In genomic region chr4:41774506-41774905, GRCm38 (mm10) we compare ENCODE assay signal across 13 mouse cellular contexts. TPM values are rescaled to one million over a fixed set of nuclear protein-coding genes. Genes with fewer than 3 reads are reported as not detected.
DNase-seq lines count a peak whose midpoint lies in the region; ATAC-seq and TF ChIP-seq lines count a peak whose summit lies in the region.
"Not testable (repeated sequence)": the region's sequence is repeated elsewhere in the genome, so short reads cannot be mapped to it uniquely, and the experiment has no call there.
"Had no signal": no experiment of that assay in that cellular context is flagged by ENCODE, and none has a peak within 500 bp of the region (broad histone marks: within the 10 kb centered on the region; RNA-seq: fewer than 3 reads in every experiment).

No protein-coding gene starts in this region.

- TF ChIP-seq POLR2A in CH12.LX (IDR thresholded peaks at IDR 0.05; ENCODE audit: low read depth, low read length); heart, adult 2 months (IDR thresholded peaks at IDR 0.05; ENCODE audit: insufficient read depth, low read depth, low read length): not testable (repeated sequence)

- peak overlapping the region; percentile 68 for H3K27ac ChIP-seq in CH12.LX (ENCODE audit: insufficient read depth, low read depth)
- not testable (repeated sequence) for H3K27ac ChIP-seq in embryonic facial prominence, embryonic 14.5 days (replicated peaks; ENCODE audit: low read depth, low read length); midbrain, embryonic 11.5 days (ENCODE audit: low read depth, low read length)
- H3K27ac ChIP-seq in heart, adult 2 months, result peak overlapping the region; percentile 59
- H3K27ac ChIP-seq in hindbrain, embryonic 13.5 days, result peak overlapping the region; percentile 78
- H3K27ac ChIP-seq in kidney, embryonic 15.5 days, result peak overlapping the region; percentile 58
- 0 out of 2 replicates have a peak overlapping the region, but pooled peaks have one; percentile 19 for H3K27ac ChIP-seq in liver, embryonic 11.5 days (ENCODE audit: low read depth, low read length)
- H3K27ac ChIP-seq in neural tube, embryonic 15.5 days (replicated peaks), result peak overlapping the region; percentile 83

- not testable (repeated sequence) for H3K79me2 ChIP-seq in CH12.LX (replicated peaks; ENCODE audit: control insufficient read depth, extremely low read depth, insufficient read depth, poor library complexity, severe bottlenecking); heart, adult 2 months (replicated peaks; ENCODE audit: control insufficient read depth, insufficient read depth, low read length)

- dilution Hi-C loops in CH12.LX (cut with MboI; ENCODE audit: extremely low pct_ligation_motif_present, extremely low pct_unique_long_range_greater_than_20kb, low sequenced_read_pairs), result not testable (repeated sequence)

- H3K9me3 ChIP-seq in CH12.LX (replicated peaks; ENCODE audit: low read length); embryonic facial prominence, embryonic 14.5 days (ENCODE audit: control insufficient read depth, low read length); hindbrain, embryonic 13.5 days; kidney, embryonic 15.5 days (replicated peaks); liver, embryonic 11.5 days (ENCODE audit: control insufficient read depth, low read length); midbrain, embryonic 11.5 days (ENCODE audit: control insufficient read depth, low read length); neural tube, embryonic 15.5 days (replicated peaks): not testable (repeated sequence)

- peak overlapping the region; percentile 37 to 51 (median 45) for H3K4me3 ChIP-seq in CH12.LX (replicated peaks in 1 of 3; ENCODE audit: low read depth in 2 of 3, low read length in 2 of 3, poor library complexity in 1 of 3)
- H3K4me3 ChIP-seq in embryonic facial prominence, embryonic 14.5 days (ENCODE audit: low read depth, low read length), result peak overlapping the region; percentile 37; the same call in 1 of the 2 replicates
- H3K4me3 ChIP-seq in heart, adult 2 months, result not testable (repeated sequence)
- peak overlapping the region; percentile 47 for H3K4me3 ChIP-seq in hindbrain, embryonic 13.5 days
- peak overlapping the region; percentile 46 for H3K4me3 ChIP-seq in kidney, embryonic 15.5 days (replicated peaks)
- peak overlapping the region; percentile 44; the same call in 1 of the 2 replicates for H3K4me3 ChIP-seq in liver, embryonic 11.5 days (ENCODE audit: low read depth, low read length)
- H3K4me3 ChIP-seq in midbrain, embryonic 11.5 days (ENCODE audit: low read depth, low read length), result peak overlapping the region; percentile 34; the same call in 1 of the 2 replicates
- H3K4me3 ChIP-seq in neural tube, embryonic 15.5 days (replicated peaks), result peak overlapping the region; percentile 48

- H3K9ac ChIP-seq in CH12.LX (ENCODE audit: insufficient read depth, low read depth), result peak overlapping the region; percentile 61; the same call in 1 of the 2 replicates
- peak overlapping the region; percentile 43; the same call in 1 of the 2 replicates for H3K9ac ChIP-seq in embryonic facial prominence, embryonic 14.5 days (ENCODE audit: low read depth, low read length)
- not testable (repeated sequence) for H3K9ac ChIP-seq in heart, adult 2 months (ENCODE audit: low read depth, low read length); kidney, embryonic 15.5 days; liver, embryonic 11.5 days (ENCODE audit: low read depth, low read length); midbrain, embryonic 11.5 days (ENCODE audit: low read length)
- H3K9ac ChIP-seq in hindbrain, embryonic 13.5 days, result peak overlapping the region; percentile 63; the same call in 1 of the 2 replicates
- H3K9ac ChIP-seq in neural tube, embryonic 15.5 days (replicated peaks), result peak overlapping the region; percentile 36; the same call in 1 of the 2 replicates

- not testable (repeated sequence) for H3K27me3 ChIP-seq in CH12.LX (replicated peaks); embryonic facial prominence, embryonic 14.5 days (replicated peaks; ENCODE audit: control insufficient read depth, insufficient read depth, low read length); heart, adult 2 months (ENCODE audit: control insufficient read depth, insufficient read depth, low read length); hindbrain, embryonic 13.5 days; kidney, embryonic 15.5 days; liver, embryonic 11.5 days (replicated peaks; ENCODE audit: control insufficient read depth, insufficient read depth, low read length); midbrain, embryonic 11.5 days (ENCODE audit: control insufficient read depth, insufficient read depth, low read length); neural tube, embryonic 15.5 days (replicated peaks)

- peak overlapping the region; percentile 64; the same call in 1 of the 2 replicates for H3K4me2 ChIP-seq in CH12.LX (ENCODE audit: insufficient read depth, low read depth, poor library complexity, severe bottlenecking)
- H3K4me2 ChIP-seq in embryonic facial prominence, embryonic 14.5 days (ENCODE audit: low read depth, low read length), result peak overlapping the region; percentile 49
- H3K4me2 ChIP-seq in hindbrain, embryonic 13.5 days, result peak overlapping the region; percentile 53
- H3K4me2 ChIP-seq in kidney, embryonic 15.5 days, result peak overlapping the region; percentile 57
- H3K4me2 ChIP-seq in liver, embryonic 11.5 days, result peak overlapping the region; percentile 49
- peak overlapping the region; percentile 37 for H3K4me2 ChIP-seq in midbrain, embryonic 11.5 days
- peak overlapping the region; percentile 63 for H3K4me2 ChIP-seq in neural tube, embryonic 15.5 days

- intact Hi-C loops in heart, adult 2 months (cut with DNase I), result loop anchor here (2.0 kb wide), 1 partner anchor 16 kb away; no protein-coding TSS in a partner anchor

- not testable (repeated sequence) for H3K4me1 ChIP-seq in CH12.LX (ENCODE audit: control insufficient read depth in 1 of 2, insufficient read depth in 2 of 2); embryonic facial prominence, embryonic 14.5 days (ENCODE audit: control insufficient read depth, insufficient read depth, low read length); heart, adult 2 months (ENCODE audit: control insufficient read depth, insufficient read depth, low read length); kidney, embryonic 15.5 days; liver, embryonic 11.5 days (replicated peaks; ENCODE audit: control insufficient read depth, insufficient read depth, low read length); midbrain, embryonic 11.5 days (ENCODE audit: control insufficient read depth, insufficient read depth, low read length); neural tube, embryonic 15.5 days
- peaks cover 11% of the 10 kb centered on the region for H3K4me1 ChIP-seq in hindbrain, embryonic 13.5 days (replicated peaks)

- not testable (repeated sequence) for TF ChIP-seq EP300 in CH12.LX (IDR thresholded peaks at IDR 0.05; ENCODE audit: low read length); heart, adult 2 months (IDR thresholded peaks at IDR 0.05; ENCODE audit: insufficient read depth, low read depth, low read length)

- not testable (repeated sequence) for ATAC-seq in embryonic facial prominence, embryonic 14.5 days (ENCODE audit: low read depth); hindbrain, embryonic 13.5 days (ENCODE audit: low FRiP score); kidney, embryonic 15.5 days (replicated peaks; ENCODE audit: low FRiP score); liver, embryonic 11.5 days (replicated peaks; ENCODE audit: low FRiP score); midbrain, embryonic 11.5 days (ENCODE audit: low FRiP score); neural tube, embryonic 15.5 days (ENCODE audit: low FRiP score)

- 68% methylated on average over 3 of the region's 3 CpGs for WGBS in embryonic facial prominence, embryonic 14.5 days
- WGBS in heart, adult 2 months, result 77% methylated on average over 3 of the region's 3 CpGs
- 65% methylated on average over 3 of the region's 3 CpGs for WGBS in hindbrain, embryonic 13.5 days
- WGBS in kidney, embryonic 15.5 days, result 69% methylated on average over 3 of the region's 3 CpGs
- WGBS in liver, embryonic 11.5 days, result 71% methylated on average over 3 of the region's 3 CpGs
- 60% methylated on average over 3 of the region's 3 CpGs for WGBS in midbrain, embryonic 11.5 days
- 69% methylated on average over 3 of the region's 3 CpGs for WGBS in neural tube, embryonic 15.5 days

- not testable (repeated sequence) for TF ChIP-seq RAD21 in CH12.LX (IDR thresholded peaks at IDR 0.05; ENCODE audit: low read depth, low read length)

- H3K36me3 ChIP-seq in CH12.LX (replicated peaks in 1 of 2; ENCODE audit: control insufficient read depth in 1 of 2, insufficient read depth in 1 of 2, low read length in 1 of 2); embryonic facial prominence, embryonic 14.5 days (ENCODE audit: control insufficient read depth, insufficient read depth, low read length); heart, adult 2 months (ENCODE audit: control insufficient read depth, insufficient read depth, low read length); hindbrain, embryonic 13.5 days; kidney, embryonic 15.5 days; liver, embryonic 11.5 days (ENCODE audit: control insufficient read depth, insufficient read depth, low read length); midbrain, embryonic 11.5 days (ENCODE audit: control insufficient read depth, insufficient read depth, low read length); neural tube, embryonic 15.5 days: not testable (repeated sequence)

- in situ Hi-C loops in CH12.LX (cut with MboI; ENCODE audit: low pct_ligation_motif_present, low pct_unique_long_range_greater_than_20kb, low sequenced_read_pairs), result not testable (repeated sequence)

- peak; percentile 63 for DNase-seq in CH12.LX (ENCODE audit: extremely low read depth)
- not testable (repeated sequence) for DNase-seq in embryonic facial prominence, embryonic 14.5 days (ENCODE audit: low spot score); heart, adult 2 months; liver, embryonic 11.5 days (ENCODE audit: low spot score); midbrain, embryonic 11.5 days (ENCODE audit: low spot score, missing footprints)

- not testable (repeated sequence) for TF ChIP-seq CTCF in CH12.LX (conservative IDR thresholded peaks at IDR 0.05 in 1 of 2, IDR thresholded peaks at IDR 0.05 in 1 of 2; ENCODE audit: low read depth in 2 of 2, low read length in 2 of 2); heart, adult 2 months (IDR thresholded peaks at IDR 0.05)

RNA-seq across cellular contexts. Expression of gene Ccl27a, which starts 0.5 kb away (rescaled TPM):
- 3.1 and 5.6 TPM in 2 replicates for total RNA-seq in CH12.LX (2012; rRNA removed)
- total RNA-seq in CH12.LX (2014; rRNA removed), result 2.5 and 3.3 TPM in 2 replicates
- polyA plus RNA-seq in CH12.LX (2012; ENCODE audit: insufficient read length, low read depth), result 2.7 and 6.4 TPM in 2 replicates
- polyA plus RNA-seq in embryonic facial prominence, embryonic 14.5 days (2014; fragmentation: Nextera tagmentation; extraction: Ambion mirVana), result 41.4 and 46.0 TPM in 2 replicates
- 10 to 100 TPM; 17.7 to 20.2 TPM for total RNA-seq in heart, adult 2 months (2021)
- polyA plus RNA-seq in heart, adult 2 months (2012; rRNA removed), result 23.0 and 23.6 TPM in 2 replicates
- polyA plus RNA-seq in hindbrain, embryonic 13.5 days (2015; fragmentation: Nextera tagmentation; extraction: Ambion mirVana), result 256 and 261 TPM in 2 replicates
- 36.5 and 42.4 TPM in 2 replicates for polyA plus RNA-seq in kidney, embryonic 15.5 days (2015; fragmentation: Nextera tagmentation; extraction: Ambion mirVana)
- polyA plus RNA-seq in liver, embryonic 11.5 days (2014; fragmentation: Nextera tagmentation; extraction: Ambion mirVana), result 14.4 TPM in 2 replicates
- polyA plus RNA-seq in midbrain, embryonic 11.5 days (2014; fragmentation: Nextera tagmentation; extraction: Ambion mirVana), result 71.1 and 73.5 TPM in 2 replicates
- polyA plus RNA-seq in neural tube, embryonic 15.5 days (2015; fragmentation: Nextera tagmentation; extraction: Ambion mirVana), result 213 and 281 TPM in 2 replicates

RNA-seq across cellular contexts. Expression of gene Sigmar1, which starts 18.5 kb away (rescaled TPM):
- total RNA-seq in CH12.LX (2012; rRNA removed) (60.7 and 70.2 TPM in 2 replicates), CH12.LX (2014; rRNA removed) (19.8 and 26.4 TPM in 2 replicates)
- 89.4 and 97.5 TPM in 2 replicates for polyA plus RNA-seq in CH12.LX (2012; ENCODE audit: insufficient read length, low read depth)
- 77.9 and 79.7 TPM in 2 replicates for polyA plus RNA-seq in embryonic facial prominence, embryonic 14.5 days (2014; fragmentation: Nextera tagmentation; extraction: Ambion mirVana)
- total RNA-seq in heart, adult 2 months (2021), result 10 to 100 TPM; 19.6 to 20.7 TPM
- 33.2 and 47.7 TPM in 2 replicates for polyA plus RNA-seq in heart, adult 2 months (2012; rRNA removed)
- 58.9 and 62.0 TPM in 2 replicates for polyA plus RNA-seq in hindbrain, embryonic 13.5 days (2015; fragmentation: Nextera tagmentation; extraction: Ambion mirVana)
- 79.7 and 87.4 TPM in 2 replicates for polyA plus RNA-seq in kidney, embryonic 15.5 days (2015; fragmentation: Nextera tagmentation; extraction: Ambion mirVana)
- 87.5 and 90.5 TPM in 2 replicates for polyA plus RNA-seq in liver, embryonic 11.5 days (2014; fragmentation: Nextera tagmentation; extraction: Ambion mirVana)
- polyA plus RNA-seq in midbrain, embryonic 11.5 days (2014; fragmentation: Nextera tagmentation; extraction: Ambion mirVana), result 67.5 and 70.8 TPM in 2 replicates
- 92.1 and 97.3 TPM in 2 replicates for polyA plus RNA-seq in neural tube, embryonic 15.5 days (2015; fragmentation: Nextera tagmentation; extraction: Ambion mirVana)

RNA-seq across cellular contexts. Expression of gene Galt, which starts 19.5 kb away (rescaled TPM):
- total RNA-seq in CH12.LX (2012; rRNA removed) (18.6 and 19.1 TPM in 2 replicates), CH12.LX (2014; rRNA removed) (23.0 and 23.2 TPM in 2 replicates)
- 16.6 and 22.9 TPM in 2 replicates for polyA plus RNA-seq in CH12.LX (2012; ENCODE audit: insufficient read length, low read depth)
- polyA plus RNA-seq in embryonic facial prominence, embryonic 14.5 days (2014; fragmentation: Nextera tagmentation; extraction: Ambion mirVana), result 35.1 and 36.5 TPM in 2 replicates
- 10 to 100 TPM; 42.5 to 52.7 TPM for total RNA-seq in heart, adult 2 months (2021)
- 136 and 137 TPM in 2 replicates for polyA plus RNA-seq in heart, adult 2 months (2012; rRNA removed)
- polyA plus RNA-seq in hindbrain, embryonic 13.5 days (2015; fragmentation: Nextera tagmentation; extraction: Ambion mirVana), result 36.6 and 42.8 TPM in 2 replicates
- 50.7 and 52.5 TPM in 2 replicates for polyA plus RNA-seq in kidney, embryonic 15.5 days (2015; fragmentation: Nextera tagmentation; extraction: Ambion mirVana)
- polyA plus RNA-seq in liver, embryonic 11.5 days (2014; fragmentation: Nextera tagmentation; extraction: Ambion mirVana), result 40.7 and 45.8 TPM in 2 replicates
- polyA plus RNA-seq in midbrain, embryonic 11.5 days (2014; fragmentation: Nextera tagmentation; extraction: Ambion mirVana), result 19.5 and 19.7 TPM in 2 replicates
- 48.4 and 54.8 TPM in 2 replicates for polyA plus RNA-seq in neural tube, embryonic 15.5 days (2015; fragmentation: Nextera tagmentation; extraction: Ambion mirVana)

RNA-seq across cellular contexts. Expression of gene Arid3c, which starts 43.6 kb away (rescaled TPM):
- total RNA-seq in CH12.LX (2012; rRNA removed), result not detected in 2 replicates
- total RNA-seq in CH12.LX (2014; rRNA removed), result not detected in 2 replicates
- polyA plus RNA-seq in CH12.LX (2012; ENCODE audit: insufficient read length, low read depth), result not detected in 2 replicates
- polyA plus RNA-seq in embryonic facial prominence, embryonic 14.5 days (2014; fragmentation: Nextera tagmentation; extraction: Ambion mirVana), result 0.12 and 0.15 TPM in 2 replicates
- total RNA-seq in heart, adult 2 months (2021), result not detected
- not detected in 2 replicates for polyA plus RNA-seq in heart, adult 2 months (2012; rRNA removed)
- 1.1 and 2.2 TPM in 2 replicates for polyA plus RNA-seq in hindbrain, embryonic 13.5 days (2015; fragmentation: Nextera tagmentation; extraction: Ambion mirVana)
- 0.12 and 0.17 TPM in 2 replicates for polyA plus RNA-seq in kidney, embryonic 15.5 days (2015; fragmentation: Nextera tagmentation; extraction: Ambion mirVana)
- not detected in 2 replicates for polyA plus RNA-seq in liver, embryonic 11.5 days (2014; fragmentation: Nextera tagmentation; extraction: Ambion mirVana)
- 0.72 and 1.8 TPM in 2 replicates for polyA plus RNA-seq in midbrain, embryonic 11.5 days (2014; fragmentation: Nextera tagmentation; extraction: Ambion mirVana)
- 1.1 and 1.6 TPM in 2 replicates for polyA plus RNA-seq in neural tube, embryonic 15.5 days (2015; fragmentation: Nextera tagmentation; extraction: Ambion mirVana)
- total RNA-seq: adrenal gland, adult 2 months; gastrocnemius, adult 8-10 months; heart, postnatal 10 days; layer of hippocampus, postnatal 14 days had no signal
- polyA plus RNA-seq: adrenal gland, adult 2 months; erythroblast, embryonic 14.5 days had no signal

RNA-seq across cellular contexts. Expression of gene Dctn3, which starts 51.5 kb away (rescaled TPM):
- total RNA-seq in CH12.LX (2012; rRNA removed) (130 and 133 TPM in 2 replicates), CH12.LX (2014; rRNA removed) (112 and 125 TPM in 2 replicates)
- 90.5 and 117 TPM in 2 replicates for polyA plus RNA-seq in CH12.LX (2012; ENCODE audit: insufficient read length, low read depth)
- 112 and 117 TPM in 2 replicates for polyA plus RNA-seq in embryonic facial prominence, embryonic 14.5 days (2014; fragmentation: Nextera tagmentation; extraction: Ambion mirVana)
- total RNA-seq in heart, adult 2 months (2021), result 10 to 100 TPM; 68.4 to 75.7 TPM
- 49.1 and 54.3 TPM in 2 replicates for polyA plus RNA-seq in heart, adult 2 months (2012; rRNA removed)
- polyA plus RNA-seq in hindbrain, embryonic 13.5 days (2015; fragmentation: Nextera tagmentation; extraction: Ambion mirVana), result 301 and 303 TPM in 2 replicates
- polyA plus RNA-seq in kidney, embryonic 15.5 days (2015; fragmentation: Nextera tagmentation; extraction: Ambion mirVana), result 128 and 132 TPM in 2 replicates
- 107 and 118 TPM in 2 replicates for polyA plus RNA-seq in liver, embryonic 11.5 days (2014; fragmentation: Nextera tagmentation; extraction: Ambion mirVana)
- polyA plus RNA-seq in midbrain, embryonic 11.5 days (2014; fragmentation: Nextera tagmentation; extraction: Ambion mirVana), result 154 and 155 TPM in 2 replicates
- polyA plus RNA-seq in neural tube, embryonic 15.5 days (2015; fragmentation: Nextera tagmentation; extraction: Ambion mirVana), result 271 and 320 TPM in 2 replicates
